Comparison of ENCODE assay signal across 8 mouse cellular contexts in the genomic region with DNA sequence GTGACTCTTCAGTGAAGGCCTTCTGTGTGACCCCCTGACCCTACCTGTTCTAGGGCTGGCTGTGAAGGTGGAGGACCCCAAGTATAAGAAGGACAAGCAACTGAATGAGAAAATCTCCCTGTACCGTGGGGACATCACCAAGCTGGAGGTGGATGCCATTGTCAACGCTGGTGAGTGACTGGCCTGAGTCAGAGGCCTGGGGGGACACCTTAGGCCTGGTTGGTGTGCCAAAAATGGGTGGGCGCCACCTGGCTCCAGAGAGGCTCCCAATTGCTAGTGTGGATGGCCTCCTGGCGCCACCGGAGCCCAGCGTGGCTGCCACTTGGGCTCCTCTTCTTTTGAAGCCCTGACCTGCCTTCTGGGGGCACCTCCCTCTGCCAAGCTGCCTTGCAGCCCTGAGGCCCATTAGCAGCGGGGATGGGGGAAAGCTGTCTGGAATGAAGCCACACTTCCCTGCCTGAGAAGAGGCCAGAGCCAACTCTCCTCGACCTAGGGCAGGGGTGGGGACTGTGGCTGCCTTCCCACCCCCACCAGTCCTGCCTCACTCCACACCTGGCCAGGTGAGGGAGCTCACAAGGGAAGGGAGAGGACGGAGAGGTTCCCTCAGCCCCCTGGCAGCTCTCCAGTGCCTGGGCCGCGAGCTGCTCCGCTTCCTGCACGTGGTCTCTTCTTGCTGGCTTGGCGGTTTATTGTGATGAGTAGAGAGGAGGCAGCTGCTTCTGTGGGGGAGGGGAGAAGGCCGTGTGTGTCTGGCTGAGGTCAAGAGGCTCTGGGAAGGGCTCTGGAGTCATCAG. TPM values are rescaled to one million over a fixed set of nuclear protein-coding genes. Genes with fewer than 3 reads are reported as not detected.
DNase-seq lines count a peak whose midpoint lies in the region; ATAC-seq lines count a peak whose summit lies in the region.

No protein-coding gene starts in this region.

- H3K9ac ChIP-seq in heart, embryonic 12.5 days, result peak overlapping the region; percentile 36; the same call in 1 of the 2 replicates
- H3K9ac ChIP-seq in midbrain, embryonic 12.5 days (replicated peaks), result peak overlapping the region; percentile 39; the same call in 1 of the 2 replicates

- WGBS in heart, embryonic 12.5 days, result 41% methylated on average over 15 of the region's 15 CpGs
- 38% methylated on average over 15 of the region's 15 CpGs for WGBS in midbrain, embryonic 12.5 days

- no peaks in the 10 kb centered on the region for H3K9me3 ChIP-seq in heart, embryonic 12.5 days (replicated peaks)
- H3K9me3 ChIP-seq in midbrain, embryonic 12.5 days, result no peaks in the 10 kb centered on the region

- H3K27ac ChIP-seq in heart, embryonic 12.5 days (ENCODE audit: poor library complexity, severe bottlenecking), result no peak overlapping the region
- H3K27ac ChIP-seq in midbrain, embryonic 12.5 days (replicated peaks), result peak overlapping the region; percentile 52

- peaks cover 35% of the 10 kb centered on the region for H3K4me1 ChIP-seq in heart, embryonic 12.5 days (replicated peaks)
- peaks cover 61% of the 10 kb centered on the region for H3K4me1 ChIP-seq in midbrain, embryonic 12.5 days

- H3K36me3 ChIP-seq in heart, embryonic 12.5 days, result no peaks in the 10 kb centered on the region
- no peaks in the 10 kb centered on the region for H3K36me3 ChIP-seq in midbrain, embryonic 12.5 days

- H3K4me3 ChIP-seq in heart, embryonic 12.5 days, result no peak overlapping the region
- H3K4me3 ChIP-seq in midbrain, embryonic 12.5 days, result no peak overlapping the region

- ATAC-seq in heart, embryonic 12.5 days (ENCODE audit: insufficient number of reproducible peaks, low FRiP score), result no peak
- no peak for ATAC-seq in midbrain, embryonic 12.5 days (ENCODE audit: low FRiP score, low read depth)

- peaks cover 33% of the 10 kb centered on the region for H3K27me3 ChIP-seq in heart, embryonic 12.5 days (replicated peaks)
- H3K27me3 ChIP-seq in midbrain, embryonic 12.5 days, result peaks cover 41% of the 10 kb centered on the region

- H3K4me2 ChIP-seq in heart, embryonic 12.5 days, result peak overlapping the region; percentile 24; the same call in 1 of the 2 replicates
- peak overlapping the region; percentile 28; the same call in 1 of the 2 replicates for H3K4me2 ChIP-seq in midbrain, embryonic 12.5 days (replicated peaks)

- peak; percentile 28 to 42 for DNase-seq in heart, adult 18-20 months
- DNase-seq in heart, postnatal 36 days, result no peak
- peak; percentile 81 for DNase-seq in ZHBTc4 (ENCODE audit: low read depth, low spot score)
- peak; percentile 76 for DNase-seq in kidney, adult 9 months
- peak; percentile 83 for DNase-seq in thymus, postnatal 14 days
- no peak for DNase-seq in adrenal gland, adult 8-10 months

- intact Hi-C loops in heart, postnatal 36 days (cut with DNase I), result loop anchor here (5.0 kb wide), 3 partner anchors 281 to 371 kb away; a partner anchor contains a TSS

RNA-seq across cellular contexts. Expression of a gene that starts 9.6 kb away (rescaled TPM):
- 100 to 1,000 TPM; 303 to 332 TPM for total RNA-seq in heart, adult 18-20 months (2021)
- total RNA-seq in heart, postnatal 36 days (2021), result 100 to 1,000 TPM; 272 to 280 TPM
- polyA plus RNA-seq in heart, embryonic 12.5 days (2016; fragmentation: Nextera tagmentation; extraction: Ambion mirVana), result 29.0 and 30.0 TPM in 2 replicates
- 3.0 and 3.3 TPM in 2 replicates for polyA plus RNA-seq in midbrain, embryonic 12.5 days (2016; fragmentation: Nextera tagmentation; extraction: Ambion mirVana)
- total RNA-seq in adrenal gland, adult 8-10 months (2022), result 10 to 100 TPM; 27.7 to 64.8 (median 40.3) TPM

RNA-seq across cellular contexts. Expression of a gene that starts 26.5 kb away (rescaled TPM):
- 100 to 1,000 TPM; 137 to 160 TPM for total RNA-seq in heart, adult 18-20 months (2021)
- 100 to 1,000 TPM in 1 of 2 experiments, 10 to 100 TPM in 1; 98.7 to 126 TPM for total RNA-seq in heart, postnatal 36 days (2021)
- 228 and 236 TPM in 2 replicates for polyA plus RNA-seq in heart, embryonic 12.5 days (2016; fragmentation: Nextera tagmentation; extraction: Ambion mirVana)
- polyA plus RNA-seq in midbrain, embryonic 12.5 days (2016; fragmentation: Nextera tagmentation; extraction: Ambion mirVana), result 315 and 316 TPM in 2 replicates
- total RNA-seq in adrenal gland, adult 8-10 months (2022), result 100 to 1,000 TPM; 129 to 273 (median 162) TPM

RNA-seq across cellular contexts. Expression of a gene that starts 39.3 kb away (rescaled TPM):
- total RNA-seq in heart, adult 18-20 months (2021), result 1 to 10 TPM in 1 of 2 experiments, under 1 TPM in 1; 0.82 to 1.4 TPM
- under 1 TPM; 0.84 to 1.00 TPM for total RNA-seq in heart, postnatal 36 days (2021)
- polyA plus RNA-seq in heart, embryonic 12.5 days (2016; fragmentation: Nextera tagmentation; extraction: Ambion mirVana), result 0.81 and 0.87 TPM in 2 replicates
- polyA plus RNA-seq in midbrain, embryonic 12.5 days (2016; fragmentation: Nextera tagmentation; extraction: Ambion mirVana), result 8.0 and 8.2 TPM in 2 replicates
- total RNA-seq in adrenal gland, adult 8-10 months (2022), result 10 to 100 TPM in 2 of 4 experiments, 1 to 10 TPM in 2; 2.9 to 27.5 (median 14.8) TPM

RNA-seq across cellular contexts. Expression of a gene that starts 47.0 kb away (rescaled TPM):
- total RNA-seq in heart, adult 18-20 months (2021), result 1 to 10 TPM; 4.4 to 6.0 TPM
- total RNA-seq in heart, postnatal 36 days (2021), result 1 to 10 TPM; 4.2 to 5.9 TPM
- polyA plus RNA-seq in heart, embryonic 12.5 days (2016; fragmentation: Nextera tagmentation; extraction: Ambion mirVana), result 9.3 and 11.7 TPM in 2 replicates
- 6.5 and 8.2 TPM in 2 replicates for polyA plus RNA-seq in midbrain, embryonic 12.5 days (2016; fragmentation: Nextera tagmentation; extraction: Ambion mirVana)
- total RNA-seq in adrenal gland, adult 8-10 months (2022), result 10 to 100 TPM in 2 of 4 experiments, 1 to 10 TPM in 2; 6.4 to 10.8 (median 8.8) TPM

Comparison
In these comparisons a context has a peak if more than half of its experiments do, and no peak if none do; other contexts are left out.
1. DNase-seq: peak in heart, adult 18-20 months (2 of 2), ZHBTc4 (single experiment), kidney, adult 9 months (single experiment) and thymus, postnatal 14 days (single experiment); none in heart, postnatal 36 days (0 of 2) and adrenal gland, adult 8-10 months (single experiment).
2. RNA of a gene that starts 9.6 kb away (total RNA-seq): 303 to 332 TPM in heart, adult 18-20 months and 272 to 280 TPM in heart, postnatal 36 days; 27.7 to 64.8 TPM in adrenal gland, adult 8-10 months; every median in the first group is over 4 times any median in the second.